Mouse (Mus musculus) limb, embryonic 11.5 days (tissue): ENCODE results near the gene Dcaf4. TPM values are rescaled to one million over a fixed set of nuclear protein-coding genes. Genes with fewer than 3 reads are reported as not detected.

ENCODE experiments used
- polyA plus RNA-seq: library from polyadenylated mRNA; unstranded; fragments of >200 nt; fragmentation: Nextera tagmentation; extraction: Ambion mirVana; gene quantifications from 2 replicates; pipeline ENCODE4 v1.2.1, GENCODE M21; 2014

Dcaf4 gene
- polyA plus RNA-seq, 1 experiment from 2014 or later = 28.1 TPM

Other genes with a start within 250 kb of the Dcaf4 start
- gene Dpf3, start 32.8 kb upstream of the Dcaf4 start, polyA plus RNA-seq = 3.6 and 3.7 TPM in 2 replicates
- 16.2 and 19.0 TPM in 2 replicates for gene Zfyve1, start 76.8 kb downstream of the Dcaf4 start, polyA plus RNA-seq
- gene Rbm25, start 110.8 kb downstream of the Dcaf4 start, polyA plus RNA-seq = 279 and 308 TPM in 2 replicates
- gene Psen1, start 167.7 kb downstream of the Dcaf4 start, polyA plus RNA-seq = 68.0 and 71.2 TPM in 2 replicates
- not detected in 2 replicates for gene Papln, start 243.2 kb downstream of the Dcaf4 start, polyA plus RNA-seq